11 mouse cellular contexts compared by ENCODE assay signal in the genomic region with DNA sequence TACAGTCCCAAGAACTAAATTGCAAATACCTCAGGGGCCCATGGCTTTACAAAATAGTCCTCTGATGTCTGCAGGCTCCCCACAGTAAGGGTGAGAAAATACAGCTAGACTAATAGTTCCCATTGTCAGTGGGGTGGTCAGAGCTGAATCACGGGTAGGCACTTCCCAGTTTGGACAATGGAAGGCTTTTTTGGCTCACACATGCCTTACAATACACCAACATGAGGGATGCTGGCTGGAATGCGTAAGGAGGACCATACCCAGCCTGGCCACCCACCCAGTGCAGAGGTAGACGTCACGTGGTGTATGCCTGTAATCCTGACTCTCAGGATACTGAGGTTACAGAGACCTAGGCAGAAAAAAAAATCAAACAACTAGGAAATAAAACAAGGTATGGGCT. TPM values are rescaled to one million over a fixed set of nuclear protein-coding genes. Genes with fewer than 3 reads are reported as not detected.
DNase-seq lines count a peak whose midpoint lies in the region; ATAC-seq and TF ChIP-seq lines count a peak whose summit lies in the region.
"Had no signal": no experiment of that assay in that cellular context is flagged by ENCODE, and none has a peak within 500 bp of the region (broad histone marks: within the 10 kb centered on the region; RNA-seq: fewer than 3 reads in every experiment).

No protein-coding gene starts in this region.

- 6% methylated on average over 4 of the region's 4 CpGs for WGBS in forebrain, embryonic 13.5 days
- 27% methylated on average over 4 of the region's 4 CpGs for WGBS in midbrain, embryonic 10.5 days

- peak; percentile 93 for DNase-seq in Muller cell, postnatal 12 days (ENCODE audit: inconsistent ontology term)
- no peak for DNase-seq in midbrain, embryonic 10.5 days (ENCODE audit: low spot score)
- DNase-seq in spleen, postnatal 36 days (ENCODE audit: low spot score in 2 of 2) = no peak
- DNase-seq in adrenal gland, postnatal 25 days = no peak
- no peak for DNase-seq in gastrocnemius, postnatal 10 days
- DNase-seq: kidney, adult 9 months; layer of hippocampus, postnatal 36 days; lung, adult 2 months had no signal

- H3ac ChIP-seq in C2C12 (ENCODE audit: control insufficient read depth, insufficient read length, low read depth) = no peak overlapping the region

- H3K27ac ChIP-seq in forebrain, embryonic 13.5 days = peak overlapping the region; percentile 68
- peak overlapping the region; percentile 64; the same call in 1 of the 2 replicates for H3K27ac ChIP-seq in midbrain, embryonic 10.5 days (replicated peaks)
- H3K27ac ChIP-seq: limb, embryonic 13.5 days had no signal

- H3K4me1 ChIP-seq in forebrain, embryonic 13.5 days = peaks cover 38% of the 10 kb centered on the region
- peaks cover 47% of the 10 kb centered on the region for H3K4me1 ChIP-seq in midbrain, embryonic 10.5 days

- peak; percentile 28; the same call in 1 of the 2 replicates for ATAC-seq in forebrain, embryonic 13.5 days

- peaks cover 12% of the 10 kb centered on the region for H3K79me2 ChIP-seq in C2C12 (ENCODE audit: control insufficient read depth, insufficient read depth)

- TF ChIP-seq CTCF in C2C12 (IDR thresholded peaks at IDR 0.05; ENCODE audit: control insufficient read depth, insufficient read depth, insufficient read length) = no peak

- H3K4me2 ChIP-seq in forebrain, embryonic 13.5 days = no peak overlapping the region
- H3K4me2 ChIP-seq: limb, embryonic 13.5 days had no signal

- peaks cover 3% of the 10 kb centered on the region for H3K79me3 ChIP-seq in C2C12 (ENCODE audit: low read depth)

- H3K36me3 ChIP-seq in C2C12 (ENCODE audit: control insufficient read depth, insufficient read depth) = no peaks in the 10 kb centered on the region
- no peaks in the 10 kb centered on the region for H3K36me3 ChIP-seq in forebrain, embryonic 13.5 days (ENCODE audit: poor library complexity, severe bottlenecking)
- H3K36me3 ChIP-seq in midbrain, embryonic 10.5 days = peaks cover 51% of the 10 kb centered on the region

- no peaks in the 10 kb centered on the region for H3K9me3 ChIP-seq in forebrain, embryonic 13.5 days (replicated peaks)
- no peaks in the 10 kb centered on the region for H3K9me3 ChIP-seq in midbrain, embryonic 10.5 days (replicated peaks)
- H3K9me3 ChIP-seq: limb, embryonic 13.5 days had no signal

- H3K4me3 ChIP-seq in C2C12 (ENCODE audit: insufficient read depth, poor library complexity, severe bottlenecking) = no peak overlapping the region
- H3K4me3 ChIP-seq in forebrain, embryonic 13.5 days = no peak overlapping the region
- no peak overlapping the region for H3K4me3 ChIP-seq in midbrain, embryonic 10.5 days
- H3K4me3 ChIP-seq: limb, embryonic 13.5 days had no signal

- H3K27me3 ChIP-seq in C2C12 (ENCODE audit: control insufficient read depth, insufficient read depth, insufficient read length) = no peaks in the 10 kb centered on the region
- H3K27me3 ChIP-seq in forebrain, embryonic 13.5 days = no peaks in the 10 kb centered on the region
- no peaks in the 10 kb centered on the region for H3K27me3 ChIP-seq in midbrain, embryonic 10.5 days (ENCODE audit: low read depth, poor library complexity, severe bottlenecking)
- H3K27me3 ChIP-seq: limb, embryonic 13.5 days had no signal

- no peak overlapping the region for H3K9ac ChIP-seq in forebrain, embryonic 13.5 days
- H3K9ac ChIP-seq: limb, embryonic 13.5 days had no signal

TF ChIP-seq in C2C12, 6 proteins besides CTCF, POLR2A, EP300 and RAD21:
- TF ChIP-seq CEBPB (IDR thresholded peaks at IDR 0.05; ENCODE audit: low read depth) (no peak), USF1 (IDR thresholded peaks at IDR 0.05; ENCODE audit: low read depth) (peak; percentile 13)

RNA-seq across cellular contexts. Expression of a gene that starts 39.2 kb away (rescaled TPM):
- 15.2 TPM for polyA plus RNA-seq in C2C12 (2012; fragmentation: generic; extraction: Trizol)
- 5.3 and 7.4 TPM in 2 replicates for polyA plus RNA-seq in forebrain, embryonic 13.5 days (2015; fragmentation: Nextera tagmentation; extraction: Ambion mirVana)
- 3.0 and 4.0 TPM in 2 replicates for polyA plus RNA-seq in midbrain, embryonic 10.5 days (2016; fragmentation: Nextera tagmentation; extraction: Ambion mirVana)
- total RNA-seq in adrenal gland, postnatal 25 days (2021) = 6.8 and 7.8 TPM in 2 replicates
- total RNA-seq in gastrocnemius, postnatal 10 days (2021) = 10 to 100 TPM; 12.5 to 17.6 TPM
